Mouse (Mus musculus) c-Kit-negative CD71-positive TER-119-positive erythroid progenitor cells, embryonic 14.5 days (primary cell): ENCODE data around the gene Rasgrf2.
"Not testable (repeated sequence)": the region's sequence is repeated elsewhere in the genome, so short reads cannot be mapped to it uniquely, and the experiment has no call there.

Experiments
- DNase-seq: peaks from one replicate; pipeline ENCODE4 v3.0.0-alpha.2; 2013; ENCODE audit warnings: low read depth, low spot score

The Rasgrf2 gene

GRCm38 (mm10) chr13:92131384-92132150 lies at the start of gene Rasgrf2:
TSS of gene Rasgrf2 (minus strand) at chr13:92131656.
- DNase-seq, result no peak

GRCm38 (mm10) chr13:92172686-92173085 lies 41.2 kb upstream of the Rasgrf2 start:
- not testable (repeated sequence) for DNase-seq

GRCm38 (mm10) chr13:92150551-92150950 lies 19.1 kb upstream of the Rasgrf2 start:
- DNase-seq, result no peak

GRCm38 (mm10) chr13:92148858-92149257 lies 17.4 kb upstream of the Rasgrf2 start:
- DNase-seq, result no peak

GRCm38 (mm10) chr13:92134792-92135191 lies 3.3 kb upstream of the Rasgrf2 start:
- DNase-seq, result no peak

GRCm38 (mm10) chr13:92132599-92132998 lies 1.1 kb upstream of the Rasgrf2 start:
- no peak for DNase-seq

- DNase-seq, result no peak
These were observed 467 bp downstream of the Rasgrf2 start for GRCm38 (mm10) chr13:92130994-92131383.

- no peak for DNase-seq
These were observed 1.6 kb downstream of the Rasgrf2 start for GRCm38 (mm10) chr13:92129877-92130276.

GRCm38 (mm10) chr13:92125902-92126301 lies 5.6 kb downstream of the Rasgrf2 start:
- DNase-seq, result no peak

GRCm38 (mm10) chr13:92119623-92120022 lies 11.8 kb downstream of the Rasgrf2 start:
- no peak for DNase-seq

GRCm38 (mm10) chr13:92114076-92114475 lies 17.4 kb downstream of the Rasgrf2 start:
- no peak for DNase-seq

- DNase-seq, result no peak
These were observed 23.2 kb downstream of the Rasgrf2 start for GRCm38 (mm10) chr13:92108237-92108636.

- no peak for DNase-seq
These were observed 27.2 kb downstream of the Rasgrf2 start for GRCm38 (mm10) chr13:92104259-92104658.

GRCm38 (mm10) chr13:92098484-92098883 lies 33.0 kb downstream of the Rasgrf2 start:
- no peak for DNase-seq

GRCm38 (mm10) chr13:92095131-92096090 lies 36.0 kb downstream of the Rasgrf2 start:
- no peak for DNase-seq

GRCm38 (mm10) chr13:92093712-92094290 lies 37.7 kb downstream of the Rasgrf2 start:
- DNase-seq, result no peak

GRCm38 (mm10) chr13:92073111-92073510 lies 58.3 kb downstream of the Rasgrf2 start:
- DNase-seq, result no peak

GRCm38 (mm10) chr13:92068651-92069050 lies 62.8 kb downstream of the Rasgrf2 start:
- DNase-seq, result no peak

- DNase-seq, result no peak
These were observed 63.6 kb downstream of the Rasgrf2 start for GRCm38 (mm10) chr13:92067831-92068230.

- no peak for DNase-seq
These were observed 77.7 kb downstream of the Rasgrf2 start for GRCm38 (mm10) chr13:92053748-92054147.

- no peak for DNase-seq
These were observed 78.5 kb downstream of the Rasgrf2 start for GRCm38 (mm10) chr13:92053001-92053400.

GRCm38 (mm10) chr13:92051216-92051615 lies 80.2 kb downstream of the Rasgrf2 start:
- DNase-seq, result no peak
